Mouse (Mus musculus) CD4-positive naive resting alpha-beta T cell, adult 57 days (primary cell): ENCODE results near the gene Rnf208. TPM values are rescaled to one million over a fixed set of nuclear protein-coding genes. Genes with fewer than 3 reads are reported as not detected.

Source experiments
- total RNA-seq: library from RNA; stranded (reverse); gene quantifications from one replicate; pipeline ENCODE4 v1.2.4, GENCODE M21; 2023

The Rnf208 gene
- total RNA-seq, result not detected

DNA sequence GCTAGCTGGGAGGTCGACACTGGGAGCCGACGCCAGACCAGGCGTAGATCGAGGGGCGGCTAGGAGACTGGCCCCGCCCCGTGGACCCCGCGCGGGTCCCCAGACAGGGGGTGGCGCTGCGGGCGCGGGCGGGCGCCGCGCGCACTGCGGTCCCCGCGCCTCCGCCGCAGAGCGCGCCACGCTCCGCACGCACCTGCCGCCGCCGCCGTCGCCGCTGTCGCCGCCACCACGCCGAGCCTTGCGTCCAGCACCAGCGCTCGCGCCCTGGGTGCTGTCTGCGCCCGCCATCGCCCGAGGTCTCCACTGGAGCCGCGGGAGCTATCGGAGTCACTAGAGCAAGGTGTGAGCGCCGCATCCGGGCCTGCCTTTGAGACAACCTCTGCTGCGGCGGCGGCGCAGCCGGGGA lies at the start of gene Rnf208, which contains the start of gene Cysrt1:
Gene Rnf208 (plus strand): TSS at position 155 of the 406 bp plus-strand sequence.
Gene Cysrt1 (minus strand): TSS at position 352 of the 406 bp plus-strand sequence.

DNA sequence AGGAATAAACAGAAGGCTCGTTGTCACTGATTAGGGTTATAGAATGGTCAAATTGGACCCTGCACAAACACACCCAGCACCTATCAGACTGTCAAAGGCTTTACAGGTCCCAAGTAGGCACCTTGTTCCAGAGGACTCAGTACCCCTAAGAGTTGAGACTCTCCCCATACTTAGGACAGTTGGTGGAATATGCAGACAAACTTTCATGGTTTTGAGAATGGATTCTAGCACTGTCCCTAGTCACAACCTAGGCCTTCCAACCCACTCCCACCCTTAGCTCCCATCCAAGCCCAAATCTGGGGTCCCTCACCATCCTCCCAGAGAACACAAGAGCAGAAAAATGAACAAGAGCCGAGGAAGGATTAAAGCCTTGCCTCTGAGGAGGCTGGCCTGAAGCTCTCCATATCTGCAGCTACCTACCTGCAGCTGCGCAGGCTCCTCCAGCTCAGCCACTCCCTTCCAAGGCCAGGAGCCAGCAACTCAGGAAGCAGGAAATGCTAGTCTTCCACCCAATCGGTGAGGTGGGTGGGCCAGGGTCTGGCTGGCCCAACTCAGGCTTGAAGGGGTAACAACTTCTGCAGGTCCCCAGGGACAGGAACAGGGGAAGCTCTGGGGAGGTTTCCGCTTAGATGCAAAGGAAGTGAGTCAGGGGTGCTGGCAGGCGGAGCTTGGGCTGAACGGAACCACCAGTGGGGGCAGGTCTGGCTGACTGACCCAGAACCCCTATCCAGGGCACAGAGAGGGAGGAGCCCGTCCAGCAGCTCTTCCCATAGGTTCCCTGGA lies 45.7 kb upstream of the Rnf208 start, which contains the start of gene Tor4a:
Gene Tor4a (minus strand): TSS at position 715 of the 783 bp plus-strand sequence.

DNA sequence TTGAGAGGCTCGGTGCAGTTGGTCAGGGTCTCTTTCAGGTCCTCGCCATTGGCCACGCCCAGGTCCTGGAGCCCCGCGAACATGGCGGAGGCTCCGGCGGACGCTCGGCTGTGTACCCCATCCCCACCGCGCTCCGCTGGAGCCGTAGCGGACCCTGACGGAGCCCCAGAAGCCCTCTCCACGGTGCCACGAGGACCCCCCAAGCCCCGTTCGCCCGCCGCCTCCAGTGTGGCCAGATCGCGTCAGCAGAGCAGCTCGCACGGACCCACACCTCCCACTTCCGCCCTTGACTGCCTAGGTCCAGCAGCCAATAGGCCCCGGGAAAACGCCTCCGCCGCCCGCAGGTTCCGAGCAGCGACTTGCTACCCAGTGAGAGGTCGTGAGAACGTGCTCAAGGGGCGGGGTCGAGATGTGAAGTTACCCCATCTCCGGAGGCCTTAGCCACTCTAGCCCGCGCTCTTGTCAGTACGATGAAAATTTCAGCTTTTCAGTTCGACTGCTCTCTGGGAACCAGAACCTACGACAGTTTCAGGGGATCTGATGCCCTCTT lies 30.9 kb upstream of the Rnf208 start, which contains the start of gene Nelfb:
Gene Nelfb (minus strand): TSS at position 369 of the 550 bp plus-strand sequence.

GRCm38 (mm10) chr2:25214444-25214843 lies 27.6 kb upstream of the Rnf208 start, which contains the start of gene Stpg3:
Gene Stpg3, minus strand, starts transcription at chr2:25214637.

DNA sequence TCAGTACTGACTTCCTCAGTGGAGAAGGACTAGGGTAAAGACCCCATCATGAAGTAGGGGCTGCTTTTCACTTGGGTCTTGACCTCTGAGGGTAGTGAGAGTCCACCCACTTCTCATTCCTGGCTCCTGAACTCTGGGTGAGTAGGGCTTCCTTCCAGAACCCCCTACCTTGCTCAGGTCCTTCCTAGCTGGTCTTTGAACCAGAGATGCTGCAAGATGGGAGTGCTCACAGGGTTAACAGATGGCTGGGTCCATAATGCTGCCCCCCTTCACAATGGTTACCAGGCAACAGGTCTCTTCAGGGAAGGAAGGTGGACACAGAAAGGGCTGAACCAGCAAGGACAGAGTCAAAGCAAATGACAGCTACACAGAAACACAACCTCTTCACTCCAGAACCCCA lies 23.6 kb upstream of the Rnf208 start, which contains the start of gene Fam166a:
Gene Fam166a (plus strand): TSS at position 301 of the 400 bp plus-strand sequence.

DNA sequence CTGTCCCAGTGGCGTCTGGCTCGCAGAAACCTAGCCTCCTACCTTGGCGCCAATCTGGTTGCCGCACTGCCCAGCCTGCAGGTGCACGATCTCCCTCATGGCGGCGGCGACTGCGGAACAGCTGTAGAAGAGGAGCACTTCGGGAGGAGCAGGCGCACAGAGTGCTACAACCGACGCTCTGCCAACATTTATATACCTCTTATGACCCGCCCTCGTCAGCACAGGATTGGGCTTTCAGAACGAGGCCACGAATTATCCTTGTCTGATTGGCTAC lies 17.6 kb upstream of the Rnf208 start, which contains the start of gene Tubb4b:
Gene Tubb4b (minus strand): TSS at position 211 of the 274 bp plus-strand sequence.

DNA sequence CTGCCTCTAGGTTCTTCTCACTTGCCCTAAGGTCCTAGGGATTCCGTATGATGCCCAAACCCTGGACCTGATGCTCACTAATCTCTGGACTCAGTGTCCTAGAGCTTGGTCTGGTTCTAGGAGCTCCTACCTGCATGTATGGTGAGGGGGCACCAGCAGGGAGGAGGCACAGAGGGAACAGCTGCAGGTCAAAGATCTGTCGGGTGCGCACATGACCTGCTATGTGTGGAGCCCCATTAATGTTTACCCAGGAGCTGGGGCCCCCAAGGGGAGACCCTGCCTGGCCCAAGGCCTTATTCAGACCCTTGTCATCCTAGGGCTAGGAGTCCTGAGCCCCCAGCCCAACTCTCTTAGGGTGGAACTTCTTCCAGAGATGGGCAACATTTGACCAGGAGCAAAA lies 8.0 kb upstream of the Rnf208 start, which contains the start of gene Slc34a3:
Gene Slc34a3 (minus strand): TSS at position 315 of the 400 bp plus-strand sequence.

GRCm38 (mm10) chr2:25236614-25237013 lies 5.4 kb upstream of the Rnf208 start, which contains the start of gene Rnf224:
Gene Rnf224, minus strand, starts transcription at chr2:25236787.

GRCm38 (mm10) chr2:25246183-25247072 lies 4.4 kb downstream of the Rnf208 start, which contains the start of gene AL732309.1:
Gene AL732309.1, minus strand, starts transcription at chr2:25246863.

DNA sequence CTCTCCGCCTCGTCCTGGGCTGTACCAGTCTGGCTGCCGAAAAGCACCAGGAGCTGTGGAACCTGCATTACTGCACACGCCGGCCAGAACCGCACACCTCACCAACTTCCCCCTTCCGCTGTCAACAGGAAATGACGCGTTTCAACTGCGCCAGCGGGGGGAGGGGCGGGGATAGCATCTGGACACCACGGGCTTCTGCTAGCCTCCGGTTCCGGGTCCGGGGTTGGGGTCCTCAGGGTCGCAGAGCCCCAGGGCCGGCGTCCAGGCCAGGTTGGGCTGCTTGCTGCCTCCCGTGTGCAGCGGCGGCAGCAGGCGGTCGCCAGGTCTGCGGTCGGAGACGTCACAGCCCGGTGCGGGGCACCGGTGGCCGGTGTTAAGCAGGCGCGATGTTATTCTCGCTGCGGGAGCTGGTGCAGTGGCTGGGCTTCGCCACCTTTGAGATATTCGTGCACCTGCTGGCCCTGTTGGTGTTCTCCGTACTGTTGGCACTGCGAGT lies 13.3 kb downstream of the Rnf208 start, which contains the start of gene Tmem203:
Gene Tmem203 (plus strand): TSS at position 156 of the 496 bp plus-strand sequence.

DNA sequence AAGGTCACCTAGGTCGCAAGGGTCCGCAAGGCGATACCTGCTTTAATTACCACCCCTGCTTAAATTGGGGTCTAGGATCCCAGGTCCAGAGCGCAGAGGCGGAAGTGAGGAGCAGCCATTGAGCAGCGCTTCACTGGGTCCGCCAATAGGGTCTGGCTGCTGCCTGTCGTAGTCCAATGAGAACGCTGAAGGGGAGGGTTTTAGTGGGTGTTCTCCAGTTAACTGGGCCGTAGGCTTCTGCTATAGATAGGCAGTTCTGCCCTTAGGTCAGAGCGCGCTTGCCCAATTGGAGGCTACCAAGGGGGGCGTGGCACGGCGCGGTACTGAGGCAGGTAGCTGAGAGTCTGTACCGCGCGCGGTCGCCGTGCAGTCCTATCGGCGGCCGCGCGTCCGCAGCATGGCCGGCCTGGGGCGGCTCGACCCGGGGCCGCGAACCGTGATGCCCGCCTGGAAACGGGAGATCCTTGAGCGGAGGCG lies 20.3 kb downstream of the Rnf208 start, which contains the start of gene Tprn:
Gene Tprn (plus strand): TSS at position 328 of the 477 bp plus-strand sequence.

DNA sequence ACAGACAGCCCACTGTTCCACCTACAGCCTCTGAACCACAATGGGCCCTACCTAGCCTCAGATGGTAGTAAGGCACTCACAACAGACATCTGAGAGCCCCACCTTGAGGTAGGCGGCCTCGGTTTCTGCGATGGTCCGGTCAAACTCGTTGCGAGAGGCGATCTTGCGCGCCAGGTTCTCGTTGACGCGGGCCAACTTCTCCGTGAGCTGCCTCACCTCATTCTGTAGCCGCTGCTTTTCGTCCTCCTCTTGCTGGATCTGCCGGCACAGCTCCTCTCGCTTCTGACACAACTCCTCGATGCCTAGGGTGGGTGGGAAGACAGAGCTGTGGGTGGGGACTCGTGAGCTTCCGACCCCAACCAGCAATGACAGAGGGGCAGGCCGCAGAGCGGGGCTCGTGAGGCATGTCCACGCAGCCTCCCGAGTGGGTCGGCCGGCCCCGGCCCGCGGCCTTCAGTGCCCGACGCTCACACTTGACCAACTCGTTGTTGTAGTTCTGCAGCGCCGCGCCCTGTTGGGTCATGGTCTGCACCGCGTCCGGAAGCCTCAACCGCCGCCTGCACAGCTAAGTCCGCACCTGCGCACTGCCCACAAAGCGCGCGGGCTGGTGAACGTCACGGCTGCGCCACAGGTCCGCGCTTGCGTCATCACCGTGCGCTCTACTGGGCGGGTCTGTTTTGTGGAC lies 29.9 kb downstream of the Rnf208 start, which contains the start of the genes Ssna1 and Anapc2:
Gene Ssna1 (minus strand): TSS at position 612 of the 685 bp plus-strand sequence.
Gene Anapc2 (plus strand): TSS at position 652 of the 685 bp plus-strand sequence.

DNA sequence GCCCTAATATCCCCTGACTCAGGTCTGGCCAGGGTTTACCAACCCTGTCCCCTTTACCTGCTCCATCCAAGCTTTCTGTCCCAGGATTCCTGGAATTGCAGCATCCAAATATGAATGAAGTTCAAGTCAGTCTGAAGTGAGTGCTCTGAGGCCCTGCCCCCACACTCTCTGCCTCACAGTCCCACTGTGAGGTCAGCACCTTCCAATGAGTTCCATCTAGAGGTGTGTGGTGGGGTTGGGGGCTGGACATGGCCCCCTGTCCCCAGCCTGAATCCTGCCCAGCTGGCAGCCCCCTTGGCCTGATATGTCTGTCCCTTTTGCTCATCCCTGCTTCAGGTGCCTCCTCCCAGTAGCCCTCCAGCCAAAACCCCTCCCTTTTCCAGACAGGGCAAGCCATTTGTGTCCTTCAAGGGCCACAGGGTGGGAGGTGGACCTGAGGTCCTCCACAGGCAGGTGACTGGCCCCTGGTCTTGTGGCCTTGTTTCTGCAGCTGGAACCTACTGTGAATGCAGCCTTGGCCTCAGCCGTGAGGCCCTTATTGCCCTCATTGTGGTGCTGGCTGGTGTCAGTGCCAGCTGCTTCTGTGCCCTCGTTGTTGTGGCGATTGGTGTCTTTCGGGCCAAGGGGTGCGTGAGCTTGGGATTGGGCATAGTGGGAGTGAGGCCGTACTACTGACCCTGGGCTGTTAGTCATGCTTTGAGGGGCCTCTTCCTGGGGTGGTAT lies 46.0 kb downstream of the Rnf208 start, which contains the start of gene Tmem210:
Gene Tmem210 (plus strand): TSS at position 219 of the 723 bp plus-strand sequence.

GRCm38 (mm10) chr2:25289651-25290050 lies 47.6 kb downstream of the Rnf208 start, which contains the start of gene Lrrc26:
Gene Lrrc26, plus strand, starts transcription at chr2:25289915.

Other genes starting within 250 kb of the Rnf208 start
- gene Nsmf, start 187.9 kb upstream of the Rnf208 start, total RNA-seq, result 22.3 TPM
- gene Entpd8, start 162.0 kb upstream of the Rnf208 start, total RNA-seq, result not detected
- not detected for gene Noxa1, start 147.1 kb upstream of the Rnf208 start, total RNA-seq
- gene Nrarp, start 61.5 kb upstream of the Rnf208 start, total RNA-seq, result 5.2 TPM
- gene Tor4a, start 45.4 kb upstream of the Rnf208 start, total RNA-seq, result 23.0 TPM
- 63.7 TPM for gene Nelfb, start 30.8 kb upstream of the Rnf208 start, total RNA-seq
- gene Stpg3, start 27.6 kb upstream of the Rnf208 start, total RNA-seq, result not detected
- gene Fam166a, start 23.5 kb upstream of the Rnf208 start, total RNA-seq, result not detected
- gene Tubb4b, start 17.6 kb upstream of the Rnf208 start, total RNA-seq, result 113 TPM
- gene Slc34a3, start 7.9 kb upstream of the Rnf208 start, total RNA-seq, result not detected
- gene Rnf224, start 5.5 kb upstream of the Rnf208 start, total RNA-seq, result not detected
- gene Cysrt1, start 197 bp downstream of the Rnf208 start, total RNA-seq, result not detected
- gene AL732309.1, start 4.6 kb downstream of the Rnf208 start, total RNA-seq, result 5.9 TPM
- 24.4 TPM for gene Tmem203, start 13.2 kb downstream of the Rnf208 start, total RNA-seq
- 29.6 TPM for gene Tprn, start 20.4 kb downstream of the Rnf208 start, total RNA-seq
- gene Ssna1, start 30.2 kb downstream of the Rnf208 start, total RNA-seq, result 35.2 TPM
- 99.3 TPM for gene Anapc2, start 30.2 kb downstream of the Rnf208 start, total RNA-seq
- gene Tmem210, start 45.9 kb downstream of the Rnf208 start, total RNA-seq, result not detected
- gene Lrrc26, start 47.7 kb downstream of the Rnf208 start, total RNA-seq, result not detected
- not detected for gene Grin1, start 76.9 kb downstream of the Rnf208 start, total RNA-seq
- gene Man1b1, start 90.1 kb downstream of the Rnf208 start, total RNA-seq, result 50.6 TPM
- 17.2 TPM for gene Dpp7, start 114.1 kb downstream of the Rnf208 start, total RNA-seq
- gene Uap1l1, start 123.4 kb downstream of the Rnf208 start, total RNA-seq, result 10.3 TPM
- gene Sapcd2, start 130.1 kb downstream of the Rnf208 start, total RNA-seq, result 0.74 TPM
- gene Entpd2, start 153.6 kb downstream of the Rnf208 start, total RNA-seq, result 1.4 TPM
- gene Npdc1, start 157.1 kb downstream of the Rnf208 start, total RNA-seq, result 0.98 TPM
- gene Fut7, start 181.0 kb downstream of the Rnf208 start, total RNA-seq, result 0.59 TPM
- gene Abca2, start 186.4 kb downstream of the Rnf208 start, total RNA-seq, result 69.0 TPM
- not detected for gene Clic3, start 214.6 kb downstream of the Rnf208 start, total RNA-seq
- 92.6 TPM for gene Paxx, start 218.8 kb downstream of the Rnf208 start, total RNA-seq
- not detected for gene Ptgds, start 227.8 kb downstream of the Rnf208 start, total RNA-seq